Mouse (Mus musculus) erythroblast, adult 5-6 weeks (primary cell): Measurements from ENCODE around the gene Irf5. TPM values are rescaled to one million over a fixed set of nuclear protein-coding genes. Genes with fewer than 3 reads are reported as not detected.

ENCODE experiments used
- ATAC-seq: replicated peaks from 2 replicates; pipeline ENCODE4 v1.8.0; 2016; ENCODE audit warnings: moderate number of reproducible peaks, mild to moderate bottlenecking, moderate TSS enrichment, inconsistent platforms; ENCODE audit not compliant: poor library complexity, low FRiP score, severe bottlenecking
- total RNA-seq, 2 experiments: library from RNA; stranded (forward) in 1 of 2; stranded (reverse) in 1 of 2; fragments of 150-400 nt in 1 of 2; fragments of 200-764, 138-1000 nt in 1 of 2; gene quantifications; 2 replicates each; pipeline versions ENCODE4 v1.2.3 to v1.2.4; 2015 to 2017; ENCODE audit warnings: low replicate concordance in 2 of 2

Gene Irf5
- 11.9 and 14.4 TPM in 2 replicates for total RNA-seq (2015; ENCODE audit: low replicate concordance)
- total RNA-seq (2017; ENCODE audit: low replicate concordance), result 6.6 and 12.5 TPM in 2 replicates

GRCm38 (mm10) chr6:29526281-29527251, at the start of gene Irf5:
Irf5 (plus strand) TSS chr6:29526625.
- no peak for ATAC-seq

GRCm38 (mm10) chr6:29482691-29483090, 43.7 kb upstream of the Irf5 start:
- no peak for ATAC-seq

- peak; percentile 66 for ATAC-seq
Observed at GRCm38 (mm10) chr6:29484716-29485559, 41.5 kb upstream of the Irf5 start.

- ATAC-seq, result no peak
Observed at GRCm38 (mm10) chr6:29485951-29486350, 40.5 kb upstream of the Irf5 start.

GRCm38 (mm10) chr6:29494101-29494500, 32.3 kb upstream of the Irf5 start:
- ATAC-seq, result no peak

GRCm38 (mm10) chr6:29496270-29496669, 30.2 kb upstream of the Irf5 start:
- no peak for ATAC-seq

GRCm38 (mm10) chr6:29497791-29498190, 28.6 kb upstream of the Irf5 start:
- ATAC-seq, result no peak

- ATAC-seq, result no peak
Observed at GRCm38 (mm10) chr6:29500177-29500576, 26.2 kb upstream of the Irf5 start.

- no peak for ATAC-seq
Observed at GRCm38 (mm10) chr6:29500810-29501209, 25.6 kb upstream of the Irf5 start.

GRCm38 (mm10) chr6:29501599-29501998, 24.8 kb upstream of the Irf5 start:
- ATAC-seq, result no peak

- no peak for ATAC-seq
Observed at GRCm38 (mm10) chr6:29505493-29505892, 20.9 kb upstream of the Irf5 start.

- no peak for ATAC-seq
Observed at GRCm38 (mm10) chr6:29506834-29507233, 19.6 kb upstream of the Irf5 start.

- ATAC-seq, result no peak
Observed at GRCm38 (mm10) chr6:29507447-29508309, 18.7 kb upstream of the Irf5 start, which contains the start of gene Kcp. Kcp (minus strand) TSS chr6:29507952.

GRCm38 (mm10) chr6:29509086-29509485, 17.3 kb upstream of the Irf5 start:
- ATAC-seq, result no peak

GRCm38 (mm10) chr6:29513284-29513683, 13.1 kb upstream of the Irf5 start:
- ATAC-seq, result no peak

- peak; percentile 65 for ATAC-seq
Observed at GRCm38 (mm10) chr6:29517139-29517538, 9.3 kb upstream of the Irf5 start.

GRCm38 (mm10) chr6:29522626-29523300, 3.7 kb upstream of the Irf5 start:
- no peak for ATAC-seq

- no peak for ATAC-seq
Observed at GRCm38 (mm10) chr6:29523301-29524033, 3.0 kb upstream of the Irf5 start.
